Comparison of ENCODE assay signal across 9 mouse cellular contexts in the genomic region with DNA sequence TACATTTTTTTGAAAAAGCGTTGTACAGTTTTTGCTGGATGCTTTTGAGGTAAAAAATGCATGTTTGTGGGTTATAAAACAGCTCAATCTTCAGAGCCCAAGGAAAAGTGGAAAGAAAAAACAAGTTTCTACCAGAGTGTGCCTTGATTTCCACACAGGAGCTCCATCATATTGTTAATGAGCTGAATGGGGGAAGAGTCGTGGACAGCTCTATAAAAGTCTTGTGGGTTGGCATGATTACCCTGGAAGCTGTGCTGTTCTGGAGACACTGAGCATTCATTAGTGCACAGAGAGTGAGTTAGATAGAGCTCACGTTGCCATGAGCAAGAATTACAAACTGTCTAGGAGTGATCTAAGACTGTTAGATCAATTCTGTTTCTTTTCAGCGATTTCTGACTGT. TPM values are rescaled to one million over a fixed set of nuclear protein-coding genes. Genes with fewer than 3 reads are reported as not detected.
DNase-seq lines count a peak whose midpoint lies in the region; ATAC-seq and TF ChIP-seq lines count a peak whose summit lies in the region.
"Had no signal": no experiment of that assay in that cellular context is flagged by ENCODE, and none has a peak within 500 bp of the region (broad histone marks: within the 10 kb centered on the region; RNA-seq: fewer than 3 reads in every experiment).

No protein-coding gene starts in this region.

- H3K79me2 ChIP-seq in myocyte (ENCODE audit: control insufficient read depth, insufficient read depth), result peaks cover 84% of the 10 kb centered on the region

- no peak overlapping the region for H3K9ac ChIP-seq in kidney, postnatal 0 days (ENCODE audit: low read depth, low read length)
- H3K9ac ChIP-seq in embryonic facial prominence, embryonic 11.5 days (replicated peaks; ENCODE audit: low read length), result peak overlapping the region; percentile 62
- H3K9ac ChIP-seq in intestine, embryonic 14.5 days (ENCODE audit: low read length), result peak overlapping the region; percentile 98

- H3K36me3 ChIP-seq in kidney, postnatal 0 days (ENCODE audit: insufficient read depth, low read length), result peaks cover 12% of the 10 kb centered on the region
- H3K36me3 ChIP-seq in embryonic facial prominence, embryonic 11.5 days (replicated peaks; ENCODE audit: control insufficient read depth, insufficient read depth, low read depth, low read length), result peaks cover 15% of the 10 kb centered on the region
- peaks cover 57% of the 10 kb centered on the region for H3K36me3 ChIP-seq in intestine, embryonic 14.5 days (ENCODE audit: control insufficient read depth, insufficient read depth, low read length)
- H3K36me3 ChIP-seq in myocyte (ENCODE audit: control insufficient read depth, insufficient read depth), result peaks cover 34% of the 10 kb centered on the region

- H3K4me1 ChIP-seq in kidney, postnatal 0 days (replicated peaks; ENCODE audit: insufficient read depth, low read length), result peaks cover 8% of the 10 kb centered on the region
- H3K4me1 ChIP-seq in embryonic facial prominence, embryonic 11.5 days (ENCODE audit: control insufficient read depth, insufficient read depth, low read length), result no peaks in the 10 kb centered on the region; the same call in 1 of the 2 replicates
- 0 out of 2 replicates have a peak, but pooled peaks cover 15% of the 10 kb centered on the region for H3K4me1 ChIP-seq in intestine, embryonic 14.5 days (replicated peaks; ENCODE audit: control insufficient read depth, insufficient read depth, low read length)

- H3K27me3 ChIP-seq in kidney, postnatal 0 days (ENCODE audit: insufficient read depth, low read length), result no peaks in the 10 kb centered on the region
- H3K27me3 ChIP-seq in embryonic facial prominence, embryonic 11.5 days (ENCODE audit: control insufficient read depth, insufficient read depth, low read length), result no peaks in the 10 kb centered on the region
- H3K27me3 ChIP-seq in intestine, embryonic 14.5 days (replicated peaks; ENCODE audit: control insufficient read depth, insufficient read depth, low read length), result no peaks in the 10 kb centered on the region
- H3K27me3 ChIP-seq in myocyte (ENCODE audit: control insufficient read depth, insufficient read depth, insufficient read length), result no peaks in the 10 kb centered on the region

- DNase-seq in kidney, postnatal 0 days (ENCODE audit: low spot score), result no peak
- DNase-seq in kidney, postnatal 14 days, result no peak
- DNase-seq in embryonic facial prominence, embryonic 11.5 days (ENCODE audit: low spot score), result no peak
- no peak for DNase-seq in intestine, embryonic 14.5 days (ENCODE audit: low spot score)
- no peak for DNase-seq in retina, embryonic 14.5 days (ENCODE audit: low spot score)
- DNase-seq in kidney, postnatal 10 days, result no peak
- DNase-seq in c-Kit-positive CD71-positive TER-119-positive erythroid progenitor cells, embryonic 14.5 days (ENCODE audit: low spot score), result no peak
- DNase-seq: lung, postnatal 4 days had no signal

- no peak overlapping the region for H3ac ChIP-seq in myocyte (ENCODE audit: control insufficient read depth, insufficient read length)

- 28% methylated on average over 4 of the region's 4 CpGs for WGBS in kidney, postnatal 0 days
- 48% methylated on average over 4 of the region's 4 CpGs for WGBS in embryonic facial prominence, embryonic 11.5 days
- WGBS in intestine, embryonic 14.5 days, result 42% methylated on average over 4 of the region's 4 CpGs

- H3K4me3 ChIP-seq in kidney, postnatal 0 days (replicated peaks; ENCODE audit: low read depth, low read length), result peak overlapping the region; percentile 100; the same call in 1 of the 2 replicates
- peak overlapping the region; percentile 98 for H3K4me3 ChIP-seq in embryonic facial prominence, embryonic 11.5 days (ENCODE audit: low read depth, low read length)
- peak overlapping the region; percentile 100 for H3K4me3 ChIP-seq in intestine, embryonic 14.5 days (ENCODE audit: low read depth, low read length)
- peak overlapping the region; percentile 80 for H3K4me3 ChIP-seq in myocyte

- TF ChIP-seq CTCF in kidney, postnatal 0 days (IDR thresholded peaks at IDR 0.05; ENCODE audit: low read depth), result no peak

- H3K9me3 ChIP-seq in kidney, postnatal 0 days (replicated peaks; ENCODE audit: low read length), result no peaks in the 10 kb centered on the region
- no peaks in the 10 kb centered on the region for H3K9me3 ChIP-seq in embryonic facial prominence, embryonic 11.5 days (replicated peaks; ENCODE audit: control insufficient read depth, low read length)
- H3K9me3 ChIP-seq in intestine, embryonic 14.5 days (ENCODE audit: control insufficient read depth, low read length), result no peaks in the 10 kb centered on the region

- no peak for TF ChIP-seq POLR2A in myocyte (IDR thresholded peaks at IDR 0.05; ENCODE audit: insufficient read length, low read depth)

- peak overlapping the region; percentile 57 for H3K4me2 ChIP-seq in kidney, postnatal 0 days (ENCODE audit: low read length)
- H3K4me2 ChIP-seq in embryonic facial prominence, embryonic 11.5 days (ENCODE audit: low read depth, low read length), result peak overlapping the region; percentile 58
- peak overlapping the region; percentile 69 for H3K4me2 ChIP-seq in intestine, embryonic 14.5 days (ENCODE audit: low read length)
- H3K4me2 ChIP-seq in myocyte (ENCODE audit: low read depth), result peak overlapping the region; percentile 68

- no peak for ATAC-seq in kidney, postnatal 0 days (replicated peaks; ENCODE audit: low FRiP score, low read depth)
- no peak for ATAC-seq in embryonic facial prominence, embryonic 11.5 days (replicated peaks; ENCODE audit: insufficient number of reproducible peaks, low FRiP score, low TSS enrichment, low read depth)
- ATAC-seq in intestine, embryonic 14.5 days (replicated peaks; ENCODE audit: low FRiP score, low TSS enrichment, low read depth), result no peak

- no peak overlapping the region for H3K27ac ChIP-seq in kidney, postnatal 0 days
- no peak overlapping the region for H3K27ac ChIP-seq in embryonic facial prominence, embryonic 11.5 days (replicated peaks; ENCODE audit: low read depth, low read length)
- no peak overlapping the region for H3K27ac ChIP-seq in intestine, embryonic 14.5 days (ENCODE audit: low read depth)

TF ChIP-seq in myocyte, 11 proteins besides CTCF, POLR2A, EP300 and RAD21:
- no peak for TF ChIP-seq MAX (IDR thresholded peaks at IDR 0.05; ENCODE audit: low read depth)
- TF ChIP-seq REST (IDR thresholded peaks at IDR 0.05; ENCODE audit: insufficient read depth, insufficient read length), result no peak
- TF ChIP-seq CEBPB (IDR thresholded peaks at IDR 0.05; ENCODE audit: insufficient read depth, poor library complexity, severe bottlenecking), result no peak
- no peak for TF ChIP-seq TCF12 (IDR thresholded peaks at IDR 0.05; ENCODE audit: insufficient read depth, poor library complexity, severe bottlenecking)
- no peak for TF ChIP-seq TCF3 (IDR thresholded peaks at IDR 0.05; ENCODE audit: insufficient read length, low read depth)
- no peak for TF ChIP-seq POLR2AphosphoS2 (IDR thresholded peaks at IDR 0.05; ENCODE audit: insufficient read length, low read depth)
- TF ChIP-seq E2F4 (IDR thresholded peaks at IDR 0.05; ENCODE audit: insufficient read depth), result no peak
- TF ChIP-seq USF1 (IDR thresholded peaks at IDR 0.05; ENCODE audit: low read depth), result no peak
- TF ChIP-seq SRF (IDR thresholded peaks at IDR 0.05; ENCODE audit: control insufficient read depth, insufficient read length, low read depth), result no peak
- no peak for TF ChIP-seq MYOG (IDR thresholded peaks at IDR 0.05; ENCODE audit: control insufficient read depth in 1 of 3, insufficient read depth in 1 of 3, insufficient read length in 2 of 3, low read depth in 2 of 3)
- TF ChIP-seq MYOD1 (IDR thresholded peaks at IDR 0.05; ENCODE audit: control insufficient read depth in 1 of 3, insufficient read length in 2 of 3, low read depth in 2 of 3), result no peak

RNA-seq across cellular contexts. Expression of a gene that starts 2.1 kb away (rescaled TPM):
- polyA plus RNA-seq in kidney, postnatal 0 days (2015; fragmentation: Nextera tagmentation; extraction: Ambion mirVana), result 445 and 447 TPM in 2 replicates
- polyA plus RNA-seq in embryonic facial prominence, embryonic 11.5 days (2014; fragmentation: Nextera tagmentation; extraction: Ambion mirVana), result 647 and 750 TPM in 2 replicates
- polyA plus RNA-seq in intestine, embryonic 14.5 days (2014; fragmentation: Nextera tagmentation; extraction: Ambion mirVana), result 454 and 475 TPM in 2 replicates
- polyA plus RNA-seq in myocyte (2012; fragmentation: generic; extraction: Trizol), result 35.6 TPM

RNA-seq across cellular contexts. Expression of a gene that starts 2.5 kb away (rescaled TPM):
- polyA plus RNA-seq in kidney, postnatal 0 days (2015; fragmentation: Nextera tagmentation; extraction: Ambion mirVana), result 1,374 and 1,518 TPM in 2 replicates
- 1,622 and 1,840 TPM in 2 replicates for polyA plus RNA-seq in embryonic facial prominence, embryonic 11.5 days (2014; fragmentation: Nextera tagmentation; extraction: Ambion mirVana)
- 967 and 1,019 TPM in 2 replicates for polyA plus RNA-seq in intestine, embryonic 14.5 days (2014; fragmentation: Nextera tagmentation; extraction: Ambion mirVana)
- polyA plus RNA-seq in myocyte (2012; fragmentation: generic; extraction: Trizol), result 275 TPM

RNA-seq across cellular contexts. Expression of a gene that starts 39.7 kb away (rescaled TPM):
- 4.0 and 5.0 TPM in 2 replicates for polyA plus RNA-seq in kidney, postnatal 0 days (2015; fragmentation: Nextera tagmentation; extraction: Ambion mirVana)
- 1.5 and 1.6 TPM in 2 replicates for polyA plus RNA-seq in embryonic facial prominence, embryonic 11.5 days (2014; fragmentation: Nextera tagmentation; extraction: Ambion mirVana)
- polyA plus RNA-seq in intestine, embryonic 14.5 days (2014; fragmentation: Nextera tagmentation; extraction: Ambion mirVana), result 2.3 and 3.0 TPM in 2 replicates
- 0.06 TPM for polyA plus RNA-seq in myocyte (2012; fragmentation: generic; extraction: Trizol)

RNA-seq across cellular contexts. Expression of a gene that starts 51.5 kb away (rescaled TPM):
- 15.0 and 15.6 TPM in 2 replicates for polyA plus RNA-seq in kidney, postnatal 0 days (2015; fragmentation: Nextera tagmentation; extraction: Ambion mirVana)
- polyA plus RNA-seq in embryonic facial prominence, embryonic 11.5 days (2014; fragmentation: Nextera tagmentation; extraction: Ambion mirVana), result 26.5 and 27.5 TPM in 2 replicates
- 16.4 and 18.0 TPM in 2 replicates for polyA plus RNA-seq in intestine, embryonic 14.5 days (2014; fragmentation: Nextera tagmentation; extraction: Ambion mirVana)
- 3.3 TPM for polyA plus RNA-seq in myocyte (2012; fragmentation: generic; extraction: Trizol)

Comparison
In these comparisons a context has a peak if more than half of its experiments do, and no peak if none do; other contexts are left out.
1. RNA of a gene that starts 2.1 kb away (polyA plus RNA-seq): 647 to 750 TPM in embryonic facial prominence, embryonic 11.5 days, 454 to 475 TPM in intestine, embryonic 14.5 days and 445 to 447 TPM in kidney, postnatal 0 days; 35.6 TPM in myocyte (single experiment); every median in the first group is over 10 times any median in the second.
2. Peak in every context shown above with its lines, with median percentiles within 50 percentile points of each other: H3K4me2 ChIP-seq and H3K4me3 ChIP-seq.